Mouse (Mus musculus) 3T3-L1 (cell line): ENCODE measurements around the gene Xlr4c.
"Not testable (repeated sequence)": the region's sequence is repeated elsewhere in the genome, so short reads cannot be mapped to it uniquely, and the experiment has no call there.

Experiments
- DNase-seq: peaks from one replicate; pipeline ENCODE4 v3.0.0-alpha.2; 2015; ENCODE audit warnings: low read depth, low spot score

Xlr4c gene

DNA sequence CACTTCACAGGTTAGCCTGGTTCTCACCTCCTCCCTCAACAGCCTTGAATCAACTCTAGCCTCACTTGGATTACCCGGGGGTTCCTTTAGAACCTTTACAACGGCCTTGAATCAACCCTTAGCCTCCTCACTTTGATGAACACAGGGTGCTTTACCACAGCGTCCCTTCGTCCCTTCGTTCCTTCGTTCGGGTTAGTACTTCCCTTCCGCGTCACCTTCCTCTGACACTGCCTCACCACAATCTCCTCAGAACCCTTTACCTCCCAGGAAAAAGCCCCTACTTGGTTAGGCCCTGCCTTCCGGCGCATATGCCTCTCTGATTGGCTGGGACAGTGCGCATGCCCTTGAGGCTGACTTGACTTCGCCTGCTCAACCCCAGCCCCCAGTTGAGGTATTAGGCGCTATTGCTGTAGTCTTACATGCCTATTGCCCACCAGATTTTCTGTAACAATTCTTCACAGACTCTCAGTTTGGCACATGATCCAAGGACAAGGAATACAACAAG lies at the start of gene Xlr4c:
TSS of gene Xlr4c (minus strand) at position 310 of the 505 bp plus-strand sequence.
- not testable (repeated sequence) for DNase-seq

DNA sequence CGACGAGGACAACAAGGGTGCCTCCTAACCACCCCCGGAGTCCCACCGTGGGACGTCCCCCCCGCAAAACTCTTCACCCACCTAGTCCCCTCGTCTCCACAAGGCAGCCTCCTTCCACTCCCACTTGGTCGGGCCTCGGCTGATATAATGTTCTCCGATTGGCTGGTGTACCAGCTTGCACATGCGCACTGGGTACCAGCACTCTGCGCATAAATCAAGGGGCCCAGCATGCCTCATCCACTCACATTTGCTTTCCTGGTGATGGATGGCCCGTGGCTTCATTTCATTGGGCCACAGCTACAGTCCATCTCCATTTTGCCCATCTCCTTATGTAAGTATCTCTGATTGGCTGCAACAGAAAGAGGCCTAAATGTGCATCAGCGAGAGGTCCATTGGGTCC lies 22.3 kb upstream of the Xlr4c start, which contains the start of gene Xlr3c:
TSS of gene Xlr3c (minus strand) at position 121 of the 400 bp plus-strand sequence.
- DNase-seq = not testable (repeated sequence)

- DNase-seq = not testable (repeated sequence)
Measured at GRCm38 (mm10) chrX:73262428-73262827, 19.5 kb upstream of the Xlr4c start.

- no peak for DNase-seq
Measured at GRCm38 (mm10) chrX:73229288-73229687, 13.6 kb downstream of the Xlr4c start.

DNA sequence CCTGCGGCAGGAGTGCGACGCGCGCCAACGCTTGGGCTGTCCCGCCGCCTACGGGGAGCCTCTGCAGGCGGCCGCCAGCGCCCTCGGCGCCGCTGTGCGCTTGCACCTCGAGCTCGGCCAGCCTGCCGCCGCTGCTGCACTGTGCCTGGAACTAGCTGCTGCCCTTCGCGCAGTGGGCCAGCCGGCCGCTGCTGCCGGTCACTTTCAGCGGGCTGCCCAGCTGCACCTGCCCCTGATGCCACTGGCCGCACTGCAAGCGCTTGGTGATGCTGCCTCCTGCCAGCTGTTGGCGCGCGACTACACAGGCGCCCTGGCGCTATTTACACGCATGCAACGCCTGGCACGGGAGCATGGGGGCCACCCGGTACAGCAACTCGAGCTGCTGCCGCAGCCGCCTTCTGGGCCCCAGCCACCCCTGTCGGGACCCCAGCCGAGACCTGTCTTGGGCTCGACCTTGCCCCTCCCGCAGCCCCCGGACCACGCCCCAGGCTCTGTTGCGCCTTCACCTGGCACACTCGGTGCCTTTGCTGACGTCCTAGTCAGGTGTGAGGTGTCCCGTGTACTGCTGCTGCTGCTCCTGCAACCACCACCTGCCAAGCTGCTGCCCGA lies 14.2 kb downstream of the Xlr4c start:
- DNase-seq = peak; percentile 42

DNA sequence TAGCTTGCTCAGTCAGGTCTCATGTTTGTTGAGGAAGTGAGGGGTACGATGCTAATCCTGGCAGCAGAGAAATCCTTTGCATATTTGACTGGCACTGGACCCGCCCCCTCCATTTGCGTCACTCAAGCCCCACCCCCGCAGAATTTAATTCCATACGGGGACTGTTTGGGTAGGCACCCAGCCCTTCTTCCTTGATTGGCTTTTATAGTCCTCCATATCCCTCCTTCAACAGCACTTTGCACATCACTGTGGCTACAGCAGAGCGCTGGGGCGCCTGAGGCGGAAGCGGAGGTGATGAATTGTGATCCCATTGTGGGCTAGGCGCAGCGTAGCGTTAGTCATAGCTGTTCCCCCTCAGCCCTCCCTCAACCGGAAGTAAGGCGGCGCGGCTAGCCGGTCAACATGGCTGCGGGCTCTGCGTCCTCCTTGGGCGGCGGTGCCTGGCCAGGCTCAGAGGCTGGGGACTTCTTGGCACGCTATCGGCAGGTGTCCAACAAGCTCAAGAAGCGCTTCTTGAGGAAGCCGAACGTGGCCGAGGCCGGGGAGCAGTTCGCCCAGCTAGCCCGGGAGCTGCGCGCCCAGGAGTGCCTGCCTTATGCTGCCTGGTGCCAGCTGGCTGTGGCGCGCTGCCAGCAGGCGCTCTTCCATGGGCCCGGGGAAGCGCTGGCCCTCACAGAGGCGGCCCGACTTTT lies 14.9 kb downstream of the Xlr4c start, which contains the start of gene F8a:
TSS of gene F8a (plus strand) at position 378 of the 692 bp plus-strand sequence.
- peak; percentile 94 for DNase-seq

GRCm38 (mm10) chrX:73225365-73225764 lies 17.6 kb downstream of the Xlr4c start:
- no peak for DNase-seq

- not testable (repeated sequence) for DNase-seq
Measured at GRCm38 (mm10) chrX:73213819-73214564, 28.9 kb downstream of the Xlr4c start, which contains the start of gene Xlr4b. Gene Xlr4b, plus strand, starts transcription at chrX:73214333.

- peak; percentile 91 for DNase-seq
Measured at GRCm38 (mm10) chrX:73191934-73192333, 51.0 kb downstream of the Xlr4c start, which contains the start of gene Xlr3b. Gene Xlr3b, plus strand, starts transcription at chrX:73192207.
